Mouse (Mus musculus): ENCODE data around the gene Tas2r135. TPM values are rescaled to one million over a fixed set of nuclear protein-coding genes. Genes with fewer than 3 reads are reported as not detected.
A peak's percentile ranks its signal among the peaks of the same experiment; 100 is the strongest.

Tas2r135 gene
- polyA plus RNA-seq, 1 experiment, result not detected

DNA sequence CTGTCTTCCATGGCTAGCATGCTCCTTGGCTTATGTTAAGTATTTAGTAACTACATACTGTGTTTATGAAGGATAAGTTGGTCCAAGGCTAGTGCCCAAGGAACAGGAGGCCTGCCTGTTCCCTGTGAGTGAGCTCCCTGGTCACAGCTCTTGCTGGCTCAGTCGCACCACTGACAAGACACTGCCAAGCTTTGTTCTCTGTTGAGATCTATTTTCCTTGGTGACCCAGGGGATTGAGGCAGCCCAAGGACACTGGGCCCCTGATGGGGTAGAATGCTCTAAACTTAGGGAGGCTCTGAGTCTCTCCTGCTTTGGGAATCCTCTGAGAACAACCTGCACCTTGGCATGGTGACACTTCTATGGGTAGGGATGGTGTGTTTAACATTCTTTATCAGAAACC lies 43.2 kb upstream of the Tas2r135 start:
- H3K9me3 ChIP-seq (ENCODE audit: control insufficient read depth, low read length), result no peaks in the 10 kb centered on the region
- no peaks in the 10 kb centered on the region for H3K4me1 ChIP-seq (ENCODE audit: control insufficient read depth)
- H3K4me3 ChIP-seq (replicated peaks), result no peak overlapping the region
- H3K36me3 ChIP-seq (ENCODE audit: control insufficient read depth), result peaks cover 13% of the 10 kb centered on the region
- H3K27me3 ChIP-seq (ENCODE audit: control insufficient read depth), result no peaks in the 10 kb centered on the region
- TF ChIP-seq GATA1 (IDR thresholded peaks at IDR 0.05; ENCODE audit: low read length) (no peak), TAL1 (IDR thresholded peaks at IDR 0.05; ENCODE audit: low read length) (no peak)

DNA sequence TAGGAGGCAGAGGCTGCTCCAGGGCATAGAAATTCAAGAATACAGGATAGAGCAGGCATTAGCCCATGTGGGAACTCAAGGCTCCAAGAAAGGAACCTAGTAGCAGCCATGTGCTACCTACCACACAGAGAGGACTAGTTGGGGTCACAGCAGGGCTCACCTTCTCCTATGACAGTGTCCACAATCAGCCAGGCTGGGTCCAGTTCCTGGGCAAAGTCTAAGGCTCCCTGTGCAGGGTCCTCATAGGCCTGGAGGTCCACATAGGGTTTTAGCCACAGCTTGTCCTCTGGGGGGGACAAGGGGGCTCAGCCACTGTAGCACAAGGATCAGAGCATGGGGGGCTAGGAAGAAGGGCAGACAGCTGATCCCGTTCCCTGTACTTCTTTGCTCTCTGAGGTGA lies 42.7 kb upstream of the Tas2r135 start:
- peaks cover 13% of the 10 kb centered on the region for H3K36me3 ChIP-seq (ENCODE audit: control insufficient read depth)
- H3K4me1 ChIP-seq (ENCODE audit: control insufficient read depth), result no peaks in the 10 kb centered on the region
- H3K27me3 ChIP-seq (ENCODE audit: control insufficient read depth), result no peaks in the 10 kb centered on the region
- H3K9me3 ChIP-seq (ENCODE audit: control insufficient read depth, low read length), result no peaks in the 10 kb centered on the region
- TF ChIP-seq TAL1 (IDR thresholded peaks at IDR 0.05; ENCODE audit: low read length) (no peak), GATA1 (IDR thresholded peaks at IDR 0.05; ENCODE audit: low read length) (no peak)
- no peak overlapping the region for H3K4me3 ChIP-seq (replicated peaks)

GRCm38 (mm10) chr6:42362974-42363373 lies 42.3 kb upstream of the Tas2r135 start:
- H3K4me1 ChIP-seq (ENCODE audit: control insufficient read depth), result no peaks in the 10 kb centered on the region

GRCm38 (mm10) chr6:42364066-42364465 lies 41.2 kb upstream of the Tas2r135 start:
- Histone ChIP-seq H3K9me3 (ENCODE audit: control insufficient read depth, low read length) (no peaks in the 10 kb centered on the region), H3K36me3 (ENCODE audit: control insufficient read depth) (peaks cover 2% of the 10 kb centered on the region; the same call in 1 of the 2 replicates), H3K4me3 (replicated peaks) (no peak overlapping the region), H3K27me3 (ENCODE audit: control insufficient read depth) (no peaks in the 10 kb centered on the region), H3K4me1 (ENCODE audit: control insufficient read depth) (no peaks in the 10 kb centered on the region)
- no peak for TF ChIP-seq GATA1 (IDR thresholded peaks at IDR 0.05; ENCODE audit: low read length)
- no peak for TF ChIP-seq TAL1 (IDR thresholded peaks at IDR 0.05; ENCODE audit: low read length)

More at GRCm38 (mm10) chr6:42362974-42363373, 42.3 kb upstream of the Tas2r135 start:
- Histone ChIP-seq H3K4me3 (replicated peaks) (no peak overlapping the region), H3K27me3 (ENCODE audit: control insufficient read depth) (no peaks in the 10 kb centered on the region), H3K9me3 (ENCODE audit: control insufficient read depth, low read length) (no peaks in the 10 kb centered on the region), H3K36me3 (ENCODE audit: control insufficient read depth) (peaks cover 8% of the 10 kb centered on the region)
- TF ChIP-seq TAL1 (IDR thresholded peaks at IDR 0.05; ENCODE audit: low read length) (no peak), GATA1 (IDR thresholded peaks at IDR 0.05; ENCODE audit: low read length) (no peak)

- no peaks in the 10 kb centered on the region; the same call in 1 of the 2 replicates for H3K36me3 ChIP-seq (ENCODE audit: control insufficient read depth)
- no peaks in the 10 kb centered on the region for H3K4me1 ChIP-seq (ENCODE audit: control insufficient read depth)
- no peaks in the 10 kb centered on the region for H3K27me3 ChIP-seq (ENCODE audit: control insufficient read depth)
- no peaks in the 10 kb centered on the region for H3K9me3 ChIP-seq (ENCODE audit: control insufficient read depth, low read length)
- H3K4me3 ChIP-seq (replicated peaks), result no peak overlapping the region
- no peak for TF ChIP-seq TAL1 (IDR thresholded peaks at IDR 0.05; ENCODE audit: low read length)
- TF ChIP-seq GATA1 (IDR thresholded peaks at IDR 0.05; ENCODE audit: low read length), result no peak
Observed at GRCm38 (mm10) chr6:42364607-42365006, 40.6 kb upstream of the Tas2r135 start.

GRCm38 (mm10) chr6:42365215-42365614 lies 40.0 kb upstream of the Tas2r135 start:
- Histone ChIP-seq H3K4me1 (ENCODE audit: control insufficient read depth) (no peaks in the 10 kb centered on the region), H3K27me3 (ENCODE audit: control insufficient read depth) (no peaks in the 10 kb centered on the region), H3K4me3 (replicated peaks) (no peak overlapping the region), H3K9me3 (ENCODE audit: control insufficient read depth, low read length) (no peaks in the 10 kb centered on the region), H3K36me3 (ENCODE audit: control insufficient read depth) (no peaks in the 10 kb centered on the region; the same call in 1 of the 2 replicates)
- TF ChIP-seq TAL1 (IDR thresholded peaks at IDR 0.05; ENCODE audit: low read length) (no peak), GATA1 (IDR thresholded peaks at IDR 0.05; ENCODE audit: low read length) (no peak)

GRCm38 (mm10) chr6:42369870-42370269 lies 35.4 kb upstream of the Tas2r135 start:
- Histone ChIP-seq H3K27me3 (ENCODE audit: control insufficient read depth) (peaks cover 11% of the 10 kb centered on the region), H3K4me1 (ENCODE audit: control insufficient read depth) (peaks cover 4% of the 10 kb centered on the region), H3K4me3 (replicated peaks) (no peak overlapping the region), H3K9me3 (ENCODE audit: control insufficient read depth, low read length) (no peaks in the 10 kb centered on the region), H3K36me3 (ENCODE audit: control insufficient read depth) (no peaks in the 10 kb centered on the region; the same call in 1 of the 2 replicates)
- TF ChIP-seq TAL1 (IDR thresholded peaks at IDR 0.05; ENCODE audit: low read length), result no peak
- no peak for TF ChIP-seq GATA1 (IDR thresholded peaks at IDR 0.05; ENCODE audit: low read length)

GRCm38 (mm10) chr6:42370630-42371363 lies 34.4 kb upstream of the Tas2r135 start:
- Histone ChIP-seq H3K9me3 (ENCODE audit: control insufficient read depth, low read length) (no peaks in the 10 kb centered on the region), H3K4me3 (replicated peaks) (no peak overlapping the region), H3K27me3 (ENCODE audit: control insufficient read depth) (peaks cover 11% of the 10 kb centered on the region), H3K36me3 (ENCODE audit: control insufficient read depth) (no peaks in the 10 kb centered on the region; the same call in 1 of the 2 replicates), H3K4me1 (ENCODE audit: control insufficient read depth) (peaks cover 4% of the 10 kb centered on the region)
- no peak for TF ChIP-seq GATA1 (IDR thresholded peaks at IDR 0.05; ENCODE audit: low read length)
- TF ChIP-seq TAL1 (IDR thresholded peaks at IDR 0.05; ENCODE audit: low read length), result no peak

DNA sequence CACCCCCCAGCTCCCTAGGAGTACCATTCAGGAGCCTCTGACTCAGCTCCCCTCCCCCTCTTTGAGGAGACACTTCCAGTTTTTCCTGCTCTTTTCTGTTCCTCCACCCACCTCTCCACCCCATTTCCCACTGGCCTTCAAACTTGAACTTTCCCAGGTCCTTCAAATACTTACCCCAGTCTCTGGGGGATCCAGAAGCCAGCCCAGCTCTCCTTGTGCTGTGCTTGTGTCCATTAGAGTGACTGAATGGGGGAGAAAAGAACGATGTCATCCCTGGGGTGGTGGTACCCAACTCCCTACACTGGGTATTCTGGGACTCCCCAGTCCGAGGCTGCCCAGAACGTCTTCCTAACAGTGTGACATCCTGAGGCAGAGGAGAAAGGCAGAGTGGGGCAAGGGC lies 33.2 kb upstream of the Tas2r135 start:
- H3K4me3 ChIP-seq (replicated peaks), result peak overlapping the region; percentile 28
- no peaks in the 10 kb centered on the region for H3K36me3 ChIP-seq (ENCODE audit: control insufficient read depth)
- peaks cover 4% of the 10 kb centered on the region for H3K4me1 ChIP-seq (ENCODE audit: control insufficient read depth)
- no peaks in the 10 kb centered on the region for H3K9me3 ChIP-seq (ENCODE audit: control insufficient read depth, low read length)
- no peak for TF ChIP-seq GATA1 (IDR thresholded peaks at IDR 0.05; ENCODE audit: low read length)
- TF ChIP-seq TAL1 (IDR thresholded peaks at IDR 0.05; ENCODE audit: low read length), result no peak
- H3K27me3 ChIP-seq (ENCODE audit: control insufficient read depth), result peaks cover 11% of the 10 kb centered on the region
